Mouse (Mus musculus): ENCODE measurements around the gene Mrps14. TPM values are rescaled to one million over a fixed set of nuclear protein-coding genes. Genes with fewer than 3 reads are reported as not detected.

Mrps14 gene
- total RNA-seq, 2 experiments from 2014 or later: 111 to 113 TPM

- DNase-seq (ENCODE audit: low spot score): no peak
- intact Hi-C loops (cut with DNase I): loop anchor here (10.0 kb wide), 2 partner anchors 577 to 917 kb away; partner anchors contain the start of genes Klhl20 and Rabgap1l
Measured at GRCm38 (mm10) chr1:160217898-160218297, 22.9 kb downstream of the Mrps14 start.

GRCm38 (mm10) chr1:160224093-160224492 is 29.1 kb downstream of the Mrps14 start:
- no peak for DNase-seq (ENCODE audit: low spot score)
- intact Hi-C loops (cut with DNase I): no loop called here

- intact Hi-C loops (cut with DNase I): no loop called here
Measured at GRCm38 (mm10) chr1:160227196-160227595, 32.2 kb downstream of the Mrps14 start.

GRCm38 (mm10) chr1:160227850-160228249 is 32.8 kb downstream of the Mrps14 start:
- intact Hi-C loops (cut with DNase I): no loop called here
- no peak for DNase-seq (ENCODE audit: low spot score)

More at GRCm38 (mm10) chr1:160227196-160227595, 32.2 kb downstream of the Mrps14 start:
- no peak for DNase-seq (ENCODE audit: low spot score)

- DNase-seq (ENCODE audit: low spot score): no peak
- intact Hi-C loops (cut with DNase I): loop anchor here (1.0 to 2.0 kb wide), 2 partner anchors 146 to 488 kb away; no protein-coding TSS in a partner anchor
Measured at GRCm38 (mm10) chr1:160231013-160231412, 36.0 kb downstream of the Mrps14 start.

- intact Hi-C loops (cut with DNase I): no loop called here
- no peak for DNase-seq (ENCODE audit: low spot score)
Measured at GRCm38 (mm10) chr1:160232113-160232512, 37.1 kb downstream of the Mrps14 start.

- DNase-seq (ENCODE audit: low spot score): no peak
- intact Hi-C loops (cut with DNase I): no loop called here
Measured at GRCm38 (mm10) chr1:160233921-160234320, 38.9 kb downstream of the Mrps14 start.

GRCm38 (mm10) chr1:160237981-160238380 is 43.0 kb downstream of the Mrps14 start:
- intact Hi-C loops (cut with DNase I): loop anchor here (2.0 kb wide), 1 partner anchor 43 kb away; no protein-coding TSS in a partner anchor

GRCm38 (mm10) chr1:160238852-160239443 is 43.9 kb downstream of the Mrps14 start:
- intact Hi-C loops (cut with DNase I): no loop called here

More at GRCm38 (mm10) chr1:160237981-160238380, 43.0 kb downstream of the Mrps14 start:
- no peak for DNase-seq (ENCODE audit: low spot score)

GRCm38 (mm10) chr1:160240091-160240490 is 45.1 kb downstream of the Mrps14 start:
- DNase-seq (ENCODE audit: low spot score): no peak
- intact Hi-C loops (cut with DNase I): no loop called here

More at GRCm38 (mm10) chr1:160238852-160239443, 43.9 kb downstream of the Mrps14 start:
- no peak for DNase-seq (ENCODE audit: low spot score)

- no peak for DNase-seq (ENCODE audit: low spot score)
Measured at GRCm38 (mm10) chr1:160244689-160245088, 49.7 kb downstream of the Mrps14 start.

GRCm38 (mm10) chr1:160245954-160246353 is 50.9 kb downstream of the Mrps14 start:
- intact Hi-C loops (cut with DNase I): no loop called here
- DNase-seq (ENCODE audit: low spot score): no peak

More at GRCm38 (mm10) chr1:160244689-160245088, 49.7 kb downstream of the Mrps14 start:
- intact Hi-C loops (cut with DNase I): no loop called here

- no peak for DNase-seq (ENCODE audit: low spot score)
- intact Hi-C loops (cut with DNase I): no loop called here
Measured at GRCm38 (mm10) chr1:160246844-160247243, 51.8 kb downstream of the Mrps14 start.

GRCm38 (mm10) chr1:160247473-160247872 is 52.5 kb downstream of the Mrps14 start:
- intact Hi-C loops (cut with DNase I): no loop called here
- DNase-seq (ENCODE audit: low spot score): no peak

GRCm38 (mm10) chr1:160249786-160250185 is 54.8 kb downstream of the Mrps14 start:
- no peak for DNase-seq (ENCODE audit: low spot score)
- intact Hi-C loops (cut with DNase I): no loop called here

- no peak for DNase-seq (ENCODE audit: low spot score)
- intact Hi-C loops (cut with DNase I): no loop called here
Measured at GRCm38 (mm10) chr1:160250782-160251181, 55.8 kb downstream of the Mrps14 start.

GRCm38 (mm10) chr1:160251388-160252007 is 56.5 kb downstream of the Mrps14 start:
- intact Hi-C loops (cut with DNase I): no loop called here
- DNase-seq (ENCODE audit: low spot score): no peak
